Mouse (Mus musculus): Measurements from ENCODE around the gene Cfap54.

GRCm38 (mm10) chr10:92791908-92792307 lies 289.5 kb downstream of the Cfap54 start:
- TF ChIP-seq TAL1 (IDR thresholded peaks at IDR 0.05; ENCODE audit: low read length) (no peak), GATA1 (IDR thresholded peaks at IDR 0.05; ENCODE audit: low read length) (no peak)

All from erythroblast, embryonic 14.5 days (primary cell).